Mouse (Mus musculus) layer of hippocampus, postnatal 25 days (tissue): ENCODE results near the gene Oosp2. TPM values are rescaled to one million over a fixed set of nuclear protein-coding genes. Genes with fewer than 3 reads are reported as not detected.

ENCODE experiments used
- DNase-seq, 2 experiments: peaks; one replicate each; pipeline ENCODE4 v3.0.0; 2022; ENCODE audit warnings: mixed read lengths in 2 of 2, low spot score in 1 of 2; ENCODE audit errors: extremely low spot score in 1 of 2
- total RNA-seq, 2 experiments: library from RNA; stranded (reverse); gene quantifications; 2 replicates each; pipeline ENCODE4 v1.2.3; 2021

The Oosp2 gene
- not detected for total RNA-seq

- no peak for DNase-seq
Measured at GRCm38 (mm10) chr19:11660459-11660858, at the start of gene Oosp2. TSS of gene Oosp2 (minus strand) at chr19:11660559.

GRCm38 (mm10) chr19:11698342-11698741, 38.0 kb upstream of the Oosp2 start:
- DNase-seq: no peak

- no peak for DNase-seq
Measured at GRCm38 (mm10) chr19:11696755-11697154, 36.4 kb upstream of the Oosp2 start, which contains the start of gene Oosp3. TSS of gene Oosp3 (plus strand) at chr19:11697055.

- DNase-seq: no peak
Measured at GRCm38 (mm10) chr19:11691454-11691853, 31.1 kb upstream of the Oosp2 start.

- no peak for DNase-seq
Measured at GRCm38 (mm10) chr19:11690839-11691238, 30.5 kb upstream of the Oosp2 start, which contains the start of gene Oosp1. TSS of gene Oosp1 (minus strand) at chr19:11691150.

GRCm38 (mm10) chr19:11661562-11661961, 1.2 kb upstream of the Oosp2 start:
- no peak for DNase-seq

- no peak for DNase-seq
Measured at GRCm38 (mm10) chr19:11659142-11659541, 1.2 kb downstream of the Oosp2 start.

GRCm38 (mm10) chr19:11649564-11649963, 10.8 kb downstream of the Oosp2 start:
- no peak for DNase-seq

- DNase-seq: no peak
Measured at GRCm38 (mm10) chr19:11646166-11646565, 14.2 kb downstream of the Oosp2 start.

- DNase-seq: no peak
Measured at GRCm38 (mm10) chr19:11640732-11641131, 19.6 kb downstream of the Oosp2 start, which contains the start of gene Ms4a3. TSS of gene Ms4a3 (minus strand) at chr19:11640851.

- DNase-seq: no peak
Measured at GRCm38 (mm10) chr19:11639038-11639437, 21.3 kb downstream of the Oosp2 start.

- no peak for DNase-seq
Measured at GRCm38 (mm10) chr19:11635572-11635971, 24.8 kb downstream of the Oosp2 start.

- DNase-seq: no peak
Measured at GRCm38 (mm10) chr19:11634330-11634729, 26.0 kb downstream of the Oosp2 start.

GRCm38 (mm10) chr19:11633732-11634131, 26.6 kb downstream of the Oosp2 start:
- DNase-seq: no peak

GRCm38 (mm10) chr19:11625231-11625630, 35.1 kb downstream of the Oosp2 start:
- DNase-seq: no peak

GRCm38 (mm10) chr19:11624800-11625199, 35.6 kb downstream of the Oosp2 start:
- DNase-seq: no peak

- DNase-seq: no peak
Measured at GRCm38 (mm10) chr19:11623551-11623950, 36.8 kb downstream of the Oosp2 start, which contains the start of gene Ms4a2. TSS of gene Ms4a2 (minus strand) at chr19:11623719.

- no peak for DNase-seq
Measured at GRCm38 (mm10) chr19:11617983-11618382, 42.4 kb downstream of the Oosp2 start.

- no peak for DNase-seq
Measured at GRCm38 (mm10) chr19:11614805-11615204, 45.6 kb downstream of the Oosp2 start.

- no peak for DNase-seq
Measured at GRCm38 (mm10) chr19:11613776-11614443, 46.4 kb downstream of the Oosp2 start.

GRCm38 (mm10) chr19:11613084-11613483, 47.3 kb downstream of the Oosp2 start:
- no peak for DNase-seq

GRCm38 (mm10) chr19:11612293-11612692, 48.1 kb downstream of the Oosp2 start:
- no peak for DNase-seq
